Mouse (Mus musculus) neural tube, embryonic 10.5 days (tissue): ENCODE data around the gene Rhox3c.
"Not testable (repeated sequence)": the region's sequence is repeated elsewhere in the genome, so short reads cannot be mapped to it uniquely, and the experiment has no call there.

Experiments used
- DNase-seq: peaks from one replicate; pipeline ENCODE4 v3.0.0-alpha.2; 2017; ENCODE audit warnings: low spot score; ENCODE audit errors: extremely low spot score

The Rhox3c gene

GRCm38 (mm10) chrX:37458285-37458684 is at the start of gene Rhox3c:
Rhox3c (plus strand) TSS chrX:37458585.
- not testable (repeated sequence) for DNase-seq

GRCm38 (mm10) chrX:37411767-37412166 is 46.6 kb upstream of the Rhox3c start, which contains the start of gene Rhox2b:
Rhox2b (plus strand) TSS chrX:37412067.
- not testable (repeated sequence) for DNase-seq

- not testable (repeated sequence) for DNase-seq
These were observed 26.2 kb upstream of the Rhox3c start, which contains the start of gene Rhox4b for GRCm38 (mm10) chrX:37432194-37432593. Rhox4b (plus strand) TSS chrX:37432494.

GRCm38 (mm10) chrX:37453380-37453779 is 5.0 kb upstream of the Rhox3c start, which contains the start of gene Rhox2c:
Rhox2c (plus strand) TSS chrX:37453680.
- not testable (repeated sequence) for DNase-seq

- not testable (repeated sequence) for DNase-seq
These were observed 21.7 kb downstream of the Rhox3c start, which contains the start of gene Rhox4c for GRCm38 (mm10) chrX:37480037-37480436. Rhox4c (plus strand) TSS chrX:37480337.

- DNase-seq, result not testable (repeated sequence)
These were observed 55.7 kb downstream of the Rhox3c start, which contains the start of gene Rhox4d for GRCm38 (mm10) chrX:37514059-37514458. Rhox4d (plus strand) TSS chrX:37514359.
